Mouse (Mus musculus): Measurements from ENCODE around the gene Tshz3. TPM values are rescaled to one million over a fixed set of nuclear protein-coding genes. Genes with fewer than 3 reads are reported as not detected.

Tshz3 gene
- total RNA-seq, 2 experiments from 2014 or later: 2.4 to 2.7 TPM

- no peak for DNase-seq
Measured at GRCm38 (mm10) chr7:36784243-36784773, 86.4 kb downstream of the Tshz3 start.

- DNase-seq: no peak
Measured at GRCm38 (mm10) chr7:36786713-36787421, 88.9 kb downstream of the Tshz3 start.

GRCm38 (mm10) chr7:36796392-36797187 is 98.7 kb downstream of the Tshz3 start:
- no peak for DNase-seq

Data from heart, adult 18-20 months (tissue).